Mouse (Mus musculus) natural killer cell, adult 2 months (primary cell): ENCODE measurements around the gene Cyp24a1.

Experiments
- DNase-seq, 2 experiments: peaks; one replicate each; pipeline ENCODE4 v3.0.0; 2022; ENCODE audit warnings: low spot score in 2 of 2

The Cyp24a1 gene

DNA sequence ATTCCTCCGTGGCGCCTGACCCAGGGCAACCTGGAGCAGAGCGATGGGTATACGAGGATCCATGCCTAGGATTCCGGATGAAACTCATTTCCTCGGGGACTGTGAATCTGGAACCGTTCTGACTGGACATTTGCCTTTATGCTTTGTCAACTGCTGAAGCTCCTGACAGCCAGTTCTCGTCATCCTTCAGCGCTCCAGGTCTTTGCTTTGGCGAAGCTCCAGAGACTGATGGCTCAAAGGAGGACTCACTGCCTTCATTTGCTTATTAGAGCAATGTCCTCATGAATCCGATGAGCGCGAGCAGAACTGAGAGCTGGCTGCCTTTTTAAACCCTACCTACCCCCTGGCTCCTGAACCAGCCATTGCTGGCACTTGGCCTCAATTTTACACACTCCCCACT is 58.2 kb downstream of the Cyp24a1 start:
- no peak for DNase-seq

GRCm38 (mm10) chr2:170436204-170436603 is 60.7 kb downstream of the Cyp24a1 start:
- DNase-seq = no peak
